Mouse (Mus musculus): ENCODE measurements around the gene Urb1.

The Urb1 gene

DNA sequence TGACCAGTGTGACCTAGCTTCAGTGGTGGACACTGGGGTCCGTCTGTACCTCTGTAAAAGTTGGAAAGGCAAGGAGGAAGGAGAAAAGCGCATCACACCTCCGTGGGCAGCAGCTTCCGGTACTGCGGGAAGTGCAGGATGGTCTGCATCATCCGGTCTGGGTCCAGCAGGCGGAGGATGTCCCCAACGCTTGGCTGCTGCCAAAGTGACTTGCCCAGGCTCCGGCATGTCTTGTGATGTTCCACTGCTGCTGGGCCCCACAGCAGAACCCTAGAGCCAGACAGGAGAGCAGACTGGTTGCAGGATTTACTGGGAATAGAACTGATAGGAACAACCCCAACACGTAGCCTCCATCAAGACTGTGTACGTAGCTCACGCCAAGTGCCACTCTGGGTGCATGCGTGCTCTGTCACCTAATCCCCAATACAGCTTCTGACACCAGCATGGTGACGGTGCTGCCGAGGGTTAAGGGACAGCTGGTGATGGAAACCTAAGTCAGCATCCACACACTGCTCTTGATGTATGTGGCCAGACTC, 43.2 kb downstream of the Urb1 start:
- no peak for DNase-seq (ENCODE audit: low read depth)

DNA sequence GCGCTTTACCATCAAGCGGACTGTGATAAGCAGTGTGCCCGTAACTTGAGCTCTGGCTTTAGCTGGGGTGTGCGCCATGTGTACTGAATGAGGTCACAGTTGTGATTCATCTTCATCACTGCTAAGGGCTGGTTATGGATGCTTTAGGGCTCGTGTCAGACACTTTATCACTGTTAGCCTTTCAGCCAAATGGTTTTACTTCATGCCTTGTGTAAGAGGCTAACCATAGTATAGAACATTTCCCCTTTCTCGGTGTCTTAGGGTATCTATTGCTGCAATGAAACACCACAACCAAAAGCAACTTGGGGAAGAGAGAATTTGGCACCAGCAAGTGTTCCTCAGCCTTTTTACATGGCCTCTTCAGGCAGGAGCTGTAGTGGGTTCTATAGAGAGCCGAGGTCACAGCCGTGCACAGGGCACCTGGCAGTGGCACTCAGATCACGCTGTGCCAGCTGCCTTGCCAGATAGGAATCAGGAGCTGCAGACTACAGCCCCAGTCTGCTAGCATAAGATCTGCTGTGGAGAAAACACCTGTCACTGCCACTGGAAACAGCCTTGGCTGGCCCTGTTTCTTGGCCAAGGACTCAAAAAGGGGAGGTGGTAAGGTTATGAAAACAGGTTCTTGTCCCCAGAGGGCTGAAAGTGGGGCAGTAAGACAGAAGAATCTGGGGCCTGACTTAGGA, 44.9 kb downstream of the Urb1 start:
- peak; percentile 16 for DNase-seq (ENCODE audit: low read depth)

DNA sequence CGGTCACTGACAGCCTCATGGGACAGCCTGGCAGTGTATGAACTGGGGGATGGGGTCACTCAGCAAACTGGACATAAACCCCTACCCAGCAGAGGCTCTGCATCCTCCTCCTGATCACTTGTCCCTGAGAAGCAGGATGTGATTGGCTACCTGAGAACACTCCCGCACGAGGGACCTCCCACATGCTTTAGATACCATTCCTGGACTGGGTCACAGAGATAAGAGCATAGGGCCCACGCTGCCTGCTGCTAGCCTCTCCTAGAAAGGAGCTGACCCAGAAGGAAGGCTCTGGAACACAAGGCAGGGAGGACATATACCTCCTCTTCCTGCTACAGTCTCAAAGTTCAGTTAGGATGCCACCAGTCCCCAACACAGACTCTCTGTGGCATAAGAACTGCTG, 49.7 kb downstream of the Urb1 start:
- DNase-seq (ENCODE audit: low read depth) = no peak

DNA sequence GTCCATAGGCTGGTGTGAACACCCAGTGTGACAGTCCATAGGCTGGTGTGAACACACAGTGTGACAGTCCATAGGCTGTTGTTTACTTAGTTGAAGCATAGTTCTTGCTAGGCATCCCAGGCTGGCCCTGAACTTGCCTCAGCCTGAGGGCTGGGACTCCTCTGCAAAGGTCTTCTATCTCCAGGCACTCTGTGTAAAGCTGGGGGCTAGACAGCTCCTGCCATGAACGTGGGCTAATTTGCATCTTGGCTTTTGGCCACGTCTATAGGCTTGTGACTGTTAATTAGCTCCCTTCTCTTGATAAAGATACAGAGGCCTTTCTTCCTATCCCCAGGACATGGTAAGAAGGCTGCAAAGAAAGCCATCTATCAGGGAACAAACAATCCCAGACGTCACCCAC, 50.9 kb downstream of the Urb1 start:
- no peak for DNase-seq (ENCODE audit: low read depth)

DNA sequence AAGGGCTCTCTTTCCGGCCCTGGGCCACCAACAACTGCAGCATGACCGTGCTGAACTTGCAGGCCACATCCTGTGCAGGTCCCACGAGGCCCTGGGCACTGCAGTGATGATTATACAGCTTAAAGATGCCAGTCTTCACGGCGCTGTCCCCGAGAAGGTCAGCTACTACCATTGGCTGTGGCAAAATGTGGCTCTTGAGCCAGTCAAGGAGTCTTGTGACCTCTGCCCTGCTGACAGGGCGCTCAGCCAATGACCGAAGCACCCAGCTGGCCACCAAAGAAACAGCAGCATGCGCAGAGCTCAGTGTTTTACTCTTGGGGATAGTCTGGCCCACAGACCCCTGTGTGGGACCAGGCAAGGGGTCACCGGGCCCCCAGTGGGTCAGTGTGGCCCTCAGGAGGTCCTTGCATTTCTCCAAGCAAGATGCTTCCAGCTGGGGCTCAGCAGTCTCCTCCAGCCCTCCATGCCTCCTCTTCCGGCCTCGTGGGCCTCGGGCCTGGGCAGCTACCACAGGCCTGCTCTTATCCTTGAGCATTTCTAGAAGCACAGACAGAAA, 56.7 kb downstream of the Urb1 start:
- peak; percentile 26 for DNase-seq (ENCODE audit: low read depth)

DNA sequence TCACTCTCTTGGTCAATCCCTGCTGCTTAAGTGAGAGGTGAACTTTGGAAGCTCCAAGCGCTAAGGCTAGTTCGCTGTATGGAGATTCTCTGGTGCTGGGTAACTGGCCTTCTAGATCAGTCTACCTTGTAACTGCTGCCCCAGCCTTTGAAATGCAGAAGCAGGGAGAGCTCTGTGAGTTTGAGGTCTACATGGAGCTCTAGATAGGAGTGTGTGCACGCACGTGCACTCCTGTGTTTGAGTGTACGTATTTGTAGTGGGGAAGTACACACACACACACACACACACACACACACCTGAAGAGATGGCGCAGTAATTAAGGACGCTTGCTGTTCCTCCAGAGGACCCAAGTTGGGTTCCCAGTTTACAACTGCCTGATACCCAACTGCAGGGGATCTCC, 62.0 kb downstream of the Urb1 start:
- no peak for DNase-seq (ENCODE audit: low read depth)

DNA sequence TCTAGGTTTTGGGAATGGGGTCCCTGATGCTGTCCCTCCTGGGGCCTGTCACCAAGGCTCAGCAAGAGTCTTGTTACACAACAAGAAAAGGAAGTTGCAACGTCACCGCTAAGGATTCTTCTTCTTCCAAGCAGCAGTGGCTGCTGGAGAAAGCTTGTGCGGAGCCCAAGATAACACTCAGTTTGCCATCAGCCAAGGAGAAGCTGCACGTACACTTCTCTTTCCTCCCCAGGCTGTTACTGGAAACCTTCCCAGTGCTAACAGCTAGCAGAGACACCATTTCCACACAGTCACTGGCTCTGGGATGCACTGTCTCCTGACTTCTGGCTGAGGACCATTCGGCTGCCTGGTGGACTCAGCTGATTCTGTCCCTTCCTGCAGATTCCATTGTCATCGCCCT, 63.1 kb downstream of the Urb1 start:
- no peak for DNase-seq (ENCODE audit: low read depth)

DNA sequence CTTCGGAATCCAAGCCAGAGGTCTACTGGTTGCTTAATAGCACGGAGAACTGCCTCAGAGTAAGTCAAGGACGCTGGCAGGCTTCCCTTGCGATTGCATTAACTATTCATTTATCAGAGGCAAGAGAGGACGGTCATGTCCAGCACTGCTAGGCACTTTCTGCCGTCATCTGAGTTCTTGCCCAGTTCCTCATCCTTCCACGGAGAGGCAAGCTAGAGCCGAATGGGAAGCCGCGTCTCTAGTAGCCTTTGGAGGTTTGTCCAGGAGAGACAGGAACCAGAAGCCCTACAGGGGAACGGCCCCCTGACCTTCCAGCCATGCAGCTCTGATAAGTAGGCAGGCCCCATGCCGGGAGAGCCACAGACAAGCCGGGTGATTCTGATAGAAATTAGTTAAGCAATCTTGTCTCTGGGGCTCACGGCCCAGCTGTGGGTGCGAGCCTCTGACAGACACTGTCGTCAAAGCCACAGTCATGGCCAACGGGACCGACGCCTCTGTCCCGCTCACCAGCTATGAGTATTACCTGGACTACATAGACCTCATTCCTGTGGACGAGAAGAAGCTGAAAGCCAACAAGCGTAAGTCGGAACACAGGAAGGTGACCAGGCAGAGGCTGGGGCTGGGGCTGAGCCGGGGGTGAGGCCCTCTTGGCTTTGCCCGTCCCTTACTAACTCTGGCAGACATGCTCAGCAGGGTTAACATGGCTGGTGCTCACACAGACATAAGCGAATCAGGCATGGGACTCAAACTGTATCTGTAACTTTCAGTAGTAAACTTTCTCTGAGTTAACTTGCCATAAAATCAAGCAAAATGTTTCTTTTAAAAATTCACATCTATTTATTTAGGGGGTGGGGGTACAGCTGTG, 71.9 kb downstream of the Urb1 start, which contains the start of gene Mrap:
TSS of gene Mrap (plus strand) at position 116 of the 865 bp plus-strand sequence.
- DNase-seq (ENCODE audit: low read depth) = no peak

DNA sequence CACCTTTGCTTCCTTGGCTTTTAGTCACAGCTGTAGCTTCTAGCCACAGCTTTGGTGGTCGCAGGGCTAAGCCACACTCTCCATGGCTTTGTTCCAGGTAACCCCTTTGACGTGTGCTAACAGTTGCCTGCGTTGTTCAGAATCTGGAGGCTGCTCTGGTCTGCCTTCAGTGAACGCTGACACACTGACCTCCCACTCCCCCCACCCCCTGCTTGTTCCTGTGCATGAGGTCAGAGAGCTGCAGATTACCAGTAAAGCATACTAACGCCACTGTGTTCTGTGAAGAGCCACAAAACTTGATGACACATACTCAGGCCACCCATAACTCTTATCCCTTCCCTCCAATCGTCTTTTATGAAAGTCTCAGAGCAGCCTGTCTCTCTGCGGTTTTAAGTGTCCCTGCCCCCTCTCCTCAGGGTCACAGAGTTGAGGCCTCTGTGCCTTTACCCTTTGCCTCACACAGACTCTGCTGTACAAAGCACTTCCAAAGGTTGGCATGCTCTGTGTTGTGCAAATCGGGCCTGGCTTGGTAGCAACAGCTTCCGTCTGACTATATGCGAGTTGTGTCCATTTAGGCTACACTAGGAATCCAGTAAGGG, 73.4 kb downstream of the Urb1 start:
- peak; percentile 78 for DNase-seq (ENCODE audit: low read depth)

DNA sequence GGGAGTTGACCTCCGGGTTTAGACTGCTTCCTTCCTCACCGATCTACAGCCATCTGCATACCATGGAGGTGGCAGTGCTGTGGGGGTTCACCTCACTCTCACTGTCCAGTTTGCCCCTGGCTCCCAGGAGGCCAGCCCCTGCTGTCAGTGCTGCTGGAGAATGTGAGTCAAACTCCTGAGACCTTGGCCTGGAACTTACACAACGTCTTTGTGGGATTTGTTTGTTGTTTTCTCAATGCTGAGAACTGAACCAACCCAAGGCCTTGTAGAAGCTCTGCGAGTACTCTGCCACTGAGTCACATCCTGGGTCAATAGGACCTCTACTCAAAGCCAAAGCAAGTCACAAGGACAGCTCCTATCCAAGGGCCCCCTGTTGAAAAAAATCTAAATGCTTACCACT, 74.6 kb downstream of the Urb1 start:
- peak; percentile 54 for DNase-seq (ENCODE audit: low read depth)

DNA sequence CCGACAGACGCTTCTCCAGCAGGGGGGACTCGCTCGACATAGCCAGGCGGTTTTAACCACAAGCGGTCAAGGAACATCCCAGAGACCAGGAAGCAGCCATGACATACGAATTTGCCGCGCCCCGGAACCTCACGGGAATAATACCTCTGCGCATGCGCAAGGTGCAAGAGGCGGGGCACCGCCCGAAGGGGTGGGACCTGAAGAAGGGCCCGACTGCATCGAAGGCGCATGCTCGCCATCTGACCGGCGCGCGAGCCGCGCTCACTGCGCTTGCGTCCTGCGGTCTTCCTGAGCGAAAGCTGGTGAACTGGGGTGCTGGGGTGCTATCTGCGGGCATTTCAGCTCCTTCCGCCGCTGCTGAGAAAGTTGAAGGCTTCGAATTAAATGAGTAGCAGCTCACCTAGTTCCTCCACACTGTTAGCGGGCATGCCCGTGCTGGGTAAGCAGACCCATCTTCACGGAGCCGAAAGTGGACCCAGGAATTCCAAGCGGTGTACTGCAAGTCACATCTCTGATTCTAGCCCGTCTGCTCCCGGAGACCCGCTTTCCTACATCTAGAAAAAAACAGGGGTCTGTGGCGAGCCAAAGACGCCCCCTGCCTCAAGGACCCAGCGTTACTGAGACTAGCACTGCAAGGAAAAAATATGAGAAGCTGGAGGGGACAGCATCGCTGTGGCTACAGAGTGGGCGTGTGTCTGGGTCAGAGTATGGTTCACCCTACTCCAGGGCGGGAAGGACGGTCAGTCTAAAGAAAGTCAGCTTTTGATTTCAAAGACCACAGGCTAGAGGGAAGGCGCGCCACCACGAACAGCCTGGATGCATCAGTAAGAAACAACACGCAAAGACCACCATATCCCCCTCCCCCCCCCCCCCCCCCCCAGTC, 82.7 kb downstream of the Urb1 start, which contains the start of gene Mis18a:
TSS of gene Mis18a (minus strand) at position 172 of the 883 bp plus-strand sequence.
- peak; percentile 97 for DNase-seq (ENCODE audit: low read depth)

DNA sequence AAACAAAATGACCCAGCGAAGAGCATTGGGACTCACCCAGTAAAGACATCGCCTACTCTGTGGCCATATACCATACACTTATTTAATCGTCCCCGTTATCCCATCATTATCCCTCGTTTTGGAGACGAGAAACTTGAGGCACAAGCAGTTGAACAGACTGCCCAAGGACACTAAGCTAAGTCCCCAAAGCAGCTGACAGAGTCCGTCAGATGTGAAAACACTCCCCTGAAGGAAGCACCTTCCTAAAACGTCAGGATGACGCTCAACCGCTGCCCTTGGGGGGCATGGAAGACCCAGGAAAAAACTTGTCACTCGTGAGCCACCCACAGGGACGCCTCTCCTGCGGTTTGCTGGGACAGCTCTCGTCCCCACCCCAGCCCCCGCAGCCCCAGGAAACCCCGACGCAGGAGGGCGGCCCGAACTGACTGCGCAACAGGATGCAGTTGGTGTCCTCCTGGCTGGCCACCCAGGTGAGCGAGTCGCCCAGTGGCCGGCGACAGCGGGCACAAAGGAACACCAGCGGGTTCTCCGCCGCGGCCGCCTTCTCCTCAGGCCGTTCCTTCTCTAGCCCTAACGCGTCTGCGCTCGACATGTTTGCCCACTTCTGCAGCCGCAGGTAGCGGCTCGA, 83.5 kb downstream of the Urb1 start:
- no peak for DNase-seq (ENCODE audit: low read depth)

DNA sequence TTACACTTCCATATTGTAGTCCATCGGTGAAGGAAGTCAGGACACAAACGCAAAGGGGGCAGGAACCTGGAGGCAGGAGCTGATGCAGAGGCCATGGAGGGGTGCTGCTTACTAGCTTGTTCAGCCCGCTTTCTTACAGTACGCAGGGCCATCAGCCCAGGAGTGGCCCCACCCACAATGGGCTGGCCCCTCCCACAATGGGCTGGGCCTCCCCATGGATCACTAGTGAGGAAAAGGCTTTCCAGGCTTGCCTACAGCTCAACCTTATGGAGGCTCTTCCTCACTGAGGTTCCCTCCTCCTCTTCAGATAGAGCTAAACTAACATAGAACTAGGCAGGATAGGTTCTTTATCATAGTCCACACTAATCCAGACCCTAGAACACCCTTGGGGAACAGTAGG, 86.2 kb downstream of the Urb1 start:
- DNase-seq (ENCODE audit: low read depth) = no peak

DNA sequence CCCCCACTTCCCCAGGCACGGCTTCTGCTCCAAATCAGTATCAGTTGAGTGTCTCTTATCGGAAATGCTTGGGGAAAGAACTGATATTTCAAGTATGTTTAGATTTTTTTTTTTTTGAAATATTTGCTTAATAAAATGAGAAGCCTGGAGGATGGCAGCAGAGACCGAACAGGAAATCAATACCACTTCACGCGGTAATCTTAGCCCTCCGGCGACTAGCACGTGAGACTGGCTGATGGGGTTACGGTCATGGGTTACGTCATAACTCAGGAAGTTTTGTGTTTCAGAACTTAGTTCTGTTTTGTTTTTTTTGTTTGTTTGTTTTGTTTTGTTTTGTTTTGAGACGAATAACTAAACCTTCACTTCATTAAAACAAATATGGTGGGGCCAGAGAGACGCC, 99.9 kb downstream of the Urb1 start:
- DNase-seq (ENCODE audit: low read depth) = no peak

DNA sequence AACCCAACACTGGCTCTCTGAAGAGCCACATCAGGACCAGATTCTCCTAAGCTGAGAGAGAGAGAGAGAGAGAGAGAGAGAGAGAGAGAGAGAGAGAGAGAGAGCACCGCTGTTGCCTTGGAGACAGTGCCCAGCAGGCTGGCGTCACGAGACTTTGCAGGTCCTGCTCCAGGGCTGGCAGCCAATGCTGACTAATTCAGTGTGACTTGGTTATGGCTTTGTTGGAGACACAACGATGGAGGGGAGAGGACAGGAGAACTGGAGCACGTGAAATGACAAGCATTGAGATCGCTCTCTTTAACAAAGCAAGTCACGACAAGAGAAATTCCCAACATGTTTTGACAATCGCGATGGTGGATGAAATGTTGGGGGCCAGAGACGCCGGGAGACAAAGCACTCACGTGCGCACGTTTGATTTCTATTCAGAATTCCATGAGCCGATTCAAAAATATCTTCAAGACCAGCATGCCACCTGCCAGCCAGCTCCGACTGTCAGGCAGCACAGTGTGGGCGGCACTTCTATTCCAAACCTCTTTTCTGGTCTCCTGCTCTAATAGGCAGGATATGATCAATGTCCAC, 100.4 kb downstream of the Urb1 start:
- DNase-seq (ENCODE audit: low read depth) = no peak

DNA sequence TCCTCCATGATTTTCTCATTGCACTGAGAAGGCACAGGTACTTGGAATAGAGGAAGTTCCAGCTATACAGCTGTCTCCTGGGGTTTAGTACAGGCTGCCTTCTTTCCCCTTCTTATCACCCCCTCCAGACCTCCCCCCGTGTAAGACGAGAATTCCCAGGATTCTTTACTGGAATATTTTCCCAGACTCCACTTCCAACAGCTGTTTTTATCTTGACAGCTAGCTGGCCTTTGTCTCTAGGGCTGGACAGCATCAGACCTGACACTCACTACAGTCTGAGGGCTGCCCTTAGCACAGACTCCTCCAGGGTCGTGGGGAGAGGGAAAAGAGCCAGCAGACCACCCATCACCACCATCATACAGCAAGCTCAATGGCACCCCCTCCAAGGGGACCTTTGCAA, 103.9 kb downstream of the Urb1 start:
- DNase-seq (ENCODE audit: low read depth) = no peak

DNA sequence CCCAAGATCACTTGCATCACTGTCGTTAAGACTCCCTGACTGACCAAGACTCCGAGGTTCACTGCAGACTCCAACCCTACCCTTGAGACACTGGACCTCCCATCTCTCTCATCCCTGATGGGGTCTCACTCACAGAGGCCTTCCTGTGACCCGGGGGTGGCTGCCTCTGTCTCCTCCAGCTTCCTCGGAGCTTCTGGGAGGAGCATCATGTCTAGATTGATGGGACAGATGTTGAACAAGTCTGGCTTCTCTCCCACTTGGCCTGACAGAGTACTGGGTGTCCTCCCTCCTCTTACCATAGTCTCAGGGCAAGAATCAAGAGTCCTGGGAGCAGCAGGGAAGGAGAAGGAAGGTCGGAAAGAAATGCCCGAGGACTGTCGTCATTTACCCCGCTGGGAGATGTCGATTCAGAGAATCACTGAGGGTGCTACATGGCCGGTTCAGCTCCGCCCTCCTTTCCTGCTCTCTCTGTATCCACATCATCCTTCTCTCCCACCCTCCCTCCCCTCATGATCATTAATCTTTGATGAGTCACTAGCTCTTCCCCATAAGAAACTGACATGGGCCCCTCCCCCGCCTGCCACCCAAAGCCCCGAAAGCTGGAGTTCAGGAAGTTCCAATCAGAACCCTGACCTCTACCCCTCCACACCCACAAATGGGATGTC, 105.9 kb downstream of the Urb1 start:
- no peak for DNase-seq (ENCODE audit: low read depth)

DNA sequence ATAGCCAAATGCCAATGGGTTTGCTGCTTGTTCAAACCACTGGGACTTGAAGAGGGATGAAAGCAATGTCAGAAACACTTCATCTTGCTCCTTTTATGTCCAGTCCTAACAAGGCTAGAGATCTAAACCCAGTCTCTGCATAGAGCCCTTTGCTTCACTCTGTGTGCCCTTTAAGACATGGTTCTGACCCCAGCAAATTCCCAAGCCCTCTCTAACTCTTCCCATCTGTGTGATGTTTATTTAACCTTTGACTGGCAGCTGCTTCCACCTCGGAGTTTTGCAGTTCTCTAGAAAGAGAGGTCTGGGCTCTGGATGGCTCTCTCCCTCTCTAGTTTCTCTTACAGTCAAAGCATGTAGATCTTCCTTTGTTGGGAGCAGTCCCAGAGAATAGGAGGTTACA, 106.6 kb downstream of the Urb1 start:
- DNase-seq (ENCODE audit: low read depth) = no peak

DNA sequence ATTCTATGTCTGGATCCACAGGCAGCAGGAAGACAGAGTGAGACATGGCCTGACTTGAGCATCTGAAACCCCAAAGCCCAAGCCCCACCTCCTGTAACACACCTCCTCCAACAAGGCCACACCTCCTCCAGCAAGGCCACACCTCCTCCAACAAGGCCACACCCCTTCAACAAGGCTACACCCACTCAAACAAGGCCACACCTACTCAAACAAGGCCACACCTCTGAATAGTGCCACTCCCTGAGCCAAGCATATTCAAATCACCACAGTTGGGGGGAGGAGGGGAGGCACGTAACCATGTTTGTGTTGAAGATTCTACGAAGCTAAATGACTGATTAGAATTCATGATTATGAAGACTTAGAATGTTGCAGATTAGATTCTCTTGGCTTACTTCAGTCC, 108.7 kb downstream of the Urb1 start:
- DNase-seq (ENCODE audit: low read depth) = no peak
